Mouse (Mus musculus) CH12.LX (cell line): Measurements from ENCODE around the gene Ndc1.

Experiments
- CTCF ChIP-seq, 2 experiments: IDR thresholded peaks in 1 of 2; conservative IDR thresholded peaks in 1 of 2; 2 replicates each; pipeline ENCODE4 v1.5.1; 2011 to 2012; ENCODE audit warnings: low read depth in 2 of 2, low read length in 2 of 2, improper control_type of control experiment in 1 of 2, inconsistent platforms in 1 of 2, mild to moderate bottlenecking in 1 of 2, moderate library complexity in 1 of 2
- ZNF384 ChIP-seq: IDR thresholded peaks from 2 replicates; pipeline ENCODE4 v1.6.1; 2012; ENCODE audit warnings: low read depth, low read length, improper control_type of control experiment, inconsistent platforms

DNA sequence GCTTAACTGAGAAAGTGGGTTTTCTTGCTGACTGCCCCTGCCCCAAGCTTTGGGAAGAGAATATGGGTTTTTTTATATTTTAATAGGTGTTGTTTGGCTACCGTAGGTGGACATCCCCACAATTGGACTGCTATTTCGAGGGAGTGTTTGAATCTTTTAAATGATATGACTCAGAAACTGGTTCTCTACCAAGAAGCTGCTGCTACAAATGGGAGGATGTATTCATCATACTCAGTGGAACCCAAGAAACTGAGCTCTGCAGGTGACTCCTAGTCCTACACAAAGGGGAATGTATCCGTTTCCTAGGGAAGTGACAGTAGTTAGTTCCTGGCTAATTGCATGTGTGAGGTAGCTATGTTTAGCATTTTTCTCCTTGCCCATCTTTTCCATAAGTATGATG lies 21.8 kb downstream of the Ndc1 start:
- TF ChIP-seq CTCF (conservative IDR thresholded peaks at IDR 0.05 in 1 of 2, IDR thresholded peaks at IDR 0.05 in 1 of 2; ENCODE audit: low read depth in 2 of 2, low read length in 2 of 2) (no peak), ZNF384 (no peak)
